Mouse (Mus musculus): ENCODE results near the gene Rras2. TPM values are rescaled to one million over a fixed set of nuclear protein-coding genes. Genes with fewer than 3 reads are reported as not detected.

The Rras2 gene
- polyA plus RNA-seq, 1 experiment from 2014 or later = 46.8 TPM

- no peak for ATAC-seq (replicated peaks; ENCODE audit: extremely low read depth, insufficient read depth, low FRiP score)
- WGBS = 72% methylated on average over 4 of the region's 4 CpGs
- no peaks in the 10 kb centered on the region for H3K9me3 ChIP-seq (replicated peaks; ENCODE audit: control insufficient read depth, low read length)
- no peak overlapping the region for H3K27ac ChIP-seq (ENCODE audit: low read length)
- no peaks in the 10 kb centered on the region for H3K36me3 ChIP-seq (ENCODE audit: control insufficient read depth, insufficient read depth)
- no peaks in the 10 kb centered on the region for H3K27me3 ChIP-seq (ENCODE audit: control insufficient read depth, insufficient read depth, low read length)
- H3K4me3 ChIP-seq (ENCODE audit: low read length) = no peak overlapping the region
- no peak overlapping the region for H3K4me2 ChIP-seq (ENCODE audit: low read depth, low read length)
- peaks cover 48% of the 10 kb centered on the region for H3K4me1 ChIP-seq (ENCODE audit: control insufficient read depth, insufficient read depth, low read length)
- no peak overlapping the region for H3K9ac ChIP-seq (ENCODE audit: low read length)
These were observed 15.0 kb downstream of the Rras2 start for GRCm38 (mm10) chr7:114102609-114103008.

DNA sequence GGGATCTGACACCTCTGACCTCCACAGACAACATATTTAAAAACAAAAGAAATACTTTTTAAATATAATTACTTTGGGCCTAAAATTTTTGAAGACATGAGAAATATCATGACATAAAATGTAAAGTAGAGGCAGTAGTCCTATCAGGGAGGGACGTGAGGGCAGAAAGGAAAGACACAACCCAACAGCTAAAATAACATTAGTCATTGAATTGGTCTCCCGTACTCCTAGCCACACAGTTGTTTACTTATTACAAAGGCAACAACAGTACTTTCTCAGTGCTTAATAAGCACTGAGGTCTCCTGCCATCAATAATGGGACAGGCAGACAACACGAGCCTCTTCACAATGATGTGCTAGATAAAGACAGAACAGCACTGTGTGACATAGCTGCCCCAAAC is 16.2 kb downstream of the Rras2 start:
- Histone ChIP-seq H3K27ac (ENCODE audit: low read length) (peak overlapping the region; percentile 48), H3K36me3 (ENCODE audit: control insufficient read depth, insufficient read depth) (no peaks in the 10 kb centered on the region), H3K9me3 (replicated peaks; ENCODE audit: control insufficient read depth, low read length) (no peaks in the 10 kb centered on the region), H3K4me2 (ENCODE audit: low read depth, low read length) (no peak overlapping the region), H3K4me1 (ENCODE audit: control insufficient read depth, insufficient read depth, low read length) (peaks cover 47% of the 10 kb centered on the region), H3K9ac (ENCODE audit: low read length) (no peak overlapping the region), H3K27me3 (ENCODE audit: control insufficient read depth, insufficient read depth, low read length) (no peaks in the 10 kb centered on the region), H3K4me3 (ENCODE audit: low read length) (no peak overlapping the region)
- 34% methylated on average over 3 of the region's 3 CpGs for WGBS
- no peak for ATAC-seq (replicated peaks; ENCODE audit: extremely low read depth, insufficient read depth, low FRiP score)

- H3K27me3 ChIP-seq (ENCODE audit: control insufficient read depth, insufficient read depth, low read length) = no peaks in the 10 kb centered on the region
- H3K4me2 ChIP-seq (ENCODE audit: low read depth, low read length) = no peak overlapping the region
- peaks cover 54% of the 10 kb centered on the region for H3K4me1 ChIP-seq (ENCODE audit: control insufficient read depth, insufficient read depth, low read length)
- no peak overlapping the region for H3K27ac ChIP-seq (ENCODE audit: low read length)
- no peaks in the 10 kb centered on the region for H3K9me3 ChIP-seq (replicated peaks; ENCODE audit: control insufficient read depth, low read length)
- WGBS = 68% methylated on average over 8 of the region's 8 CpGs
- H3K36me3 ChIP-seq (ENCODE audit: control insufficient read depth, insufficient read depth) = no peaks in the 10 kb centered on the region
- no peak overlapping the region for H3K9ac ChIP-seq (ENCODE audit: low read length)
- no peak for ATAC-seq (replicated peaks; ENCODE audit: extremely low read depth, insufficient read depth, low FRiP score)
- H3K4me3 ChIP-seq (ENCODE audit: low read length) = no peak overlapping the region
These were observed 23.9 kb downstream of the Rras2 start for GRCm38 (mm10) chr7:114093548-114094174.

- H3K27me3 ChIP-seq (ENCODE audit: control insufficient read depth, insufficient read depth, low read length) = no peaks in the 10 kb centered on the region
- H3K4me1 ChIP-seq (ENCODE audit: control insufficient read depth, insufficient read depth, low read length) = peaks cover 73% of the 10 kb centered on the region
- no peaks in the 10 kb centered on the region for H3K9me3 ChIP-seq (replicated peaks; ENCODE audit: control insufficient read depth, low read length)
- no peak overlapping the region for H3K4me3 ChIP-seq (ENCODE audit: low read length)
- H3K36me3 ChIP-seq (ENCODE audit: control insufficient read depth, insufficient read depth) = no peaks in the 10 kb centered on the region
- WGBS = 67% methylated on average over 10 of the region's 10 CpGs
- ATAC-seq (replicated peaks; ENCODE audit: extremely low read depth, insufficient read depth, low FRiP score) = no peak
- no peak overlapping the region for H3K27ac ChIP-seq (ENCODE audit: low read length)
- H3K9ac ChIP-seq (ENCODE audit: low read length) = no peak overlapping the region
- no peak overlapping the region for H3K4me2 ChIP-seq (ENCODE audit: low read depth, low read length)
These were observed 26.6 kb downstream of the Rras2 start for GRCm38 (mm10) chr7:114090892-114091545.

- Histone ChIP-seq H3K4me2 (ENCODE audit: low read depth, low read length) (no peak overlapping the region), H3K4me1 (ENCODE audit: control insufficient read depth, insufficient read depth, low read length) (peaks cover 66% of the 10 kb centered on the region), H3K27me3 (ENCODE audit: control insufficient read depth, insufficient read depth, low read length) (no peaks in the 10 kb centered on the region), H3K36me3 (ENCODE audit: control insufficient read depth, insufficient read depth) (no peaks in the 10 kb centered on the region), H3K27ac (ENCODE audit: low read length) (no peak overlapping the region), H3K9me3 (replicated peaks; ENCODE audit: control insufficient read depth, low read length) (no peaks in the 10 kb centered on the region), H3K9ac (ENCODE audit: low read length) (no peak overlapping the region), H3K4me3 (ENCODE audit: low read length) (no peak overlapping the region)
- WGBS = 76% methylated on average over 3 of the region's 3 CpGs
- no peak for ATAC-seq (replicated peaks; ENCODE audit: extremely low read depth, insufficient read depth, low FRiP score)
These were observed 27.4 kb downstream of the Rras2 start for GRCm38 (mm10) chr7:114090231-114090630.

- Histone ChIP-seq H3K27ac (ENCODE audit: low read length) (no peak overlapping the region), H3K4me3 (ENCODE audit: low read length) (no peak overlapping the region), H3K4me2 (ENCODE audit: low read depth, low read length) (no peak overlapping the region), H3K9me3 (replicated peaks; ENCODE audit: control insufficient read depth, low read length) (no peaks in the 10 kb centered on the region), H3K9ac (ENCODE audit: low read length) (no peak overlapping the region), H3K4me1 (ENCODE audit: control insufficient read depth, insufficient read depth, low read length) (peaks cover 57% of the 10 kb centered on the region), H3K27me3 (ENCODE audit: control insufficient read depth, insufficient read depth, low read length) (no peaks in the 10 kb centered on the region), H3K36me3 (ENCODE audit: control insufficient read depth, insufficient read depth) (no peaks in the 10 kb centered on the region)
- ATAC-seq (replicated peaks; ENCODE audit: extremely low read depth, insufficient read depth, low FRiP score) = no peak
- WGBS = 38% methylated on average over 5 of the region's 5 CpGs
These were observed 28.7 kb downstream of the Rras2 start for GRCm38 (mm10) chr7:114088918-114089317.

DNA sequence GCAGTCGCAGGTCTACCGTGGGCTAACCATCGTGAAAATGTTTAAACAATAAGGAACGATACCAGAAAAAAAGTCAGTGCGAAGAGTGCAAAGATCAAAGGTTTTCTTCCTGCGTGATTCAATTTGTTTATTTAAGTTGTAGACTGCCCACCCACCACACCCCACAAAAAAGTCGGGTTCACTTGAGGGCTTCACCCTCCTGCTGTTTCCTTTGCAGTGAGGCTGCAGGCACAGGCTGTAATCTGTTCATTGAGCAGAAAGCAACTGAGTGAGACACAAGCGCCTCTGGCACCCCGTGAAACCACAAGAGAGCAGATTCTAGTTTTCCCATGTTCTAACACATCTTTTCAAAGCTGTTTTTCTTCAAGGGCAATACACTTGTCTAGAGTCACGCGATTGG is 29.6 kb downstream of the Rras2 start:
- no peak overlapping the region for H3K4me2 ChIP-seq (ENCODE audit: low read depth, low read length)
- no peak; the same call in 1 of the 2 replicates for ATAC-seq (replicated peaks; ENCODE audit: extremely low read depth, insufficient read depth, low FRiP score)
- H3K27me3 ChIP-seq (ENCODE audit: control insufficient read depth, insufficient read depth, low read length) = no peaks in the 10 kb centered on the region
- WGBS = 40% methylated on average over 11 of the region's 11 CpGs
- no peak overlapping the region for H3K27ac ChIP-seq (ENCODE audit: low read length)
- no peak overlapping the region for H3K9ac ChIP-seq (ENCODE audit: low read length)
- no peak overlapping the region for H3K4me3 ChIP-seq (ENCODE audit: low read length)
- H3K36me3 ChIP-seq (ENCODE audit: control insufficient read depth, insufficient read depth) = no peaks in the 10 kb centered on the region
- no peaks in the 10 kb centered on the region for H3K9me3 ChIP-seq (replicated peaks; ENCODE audit: control insufficient read depth, low read length)
- peaks cover 52% of the 10 kb centered on the region for H3K4me1 ChIP-seq (ENCODE audit: control insufficient read depth, insufficient read depth, low read length)

DNA sequence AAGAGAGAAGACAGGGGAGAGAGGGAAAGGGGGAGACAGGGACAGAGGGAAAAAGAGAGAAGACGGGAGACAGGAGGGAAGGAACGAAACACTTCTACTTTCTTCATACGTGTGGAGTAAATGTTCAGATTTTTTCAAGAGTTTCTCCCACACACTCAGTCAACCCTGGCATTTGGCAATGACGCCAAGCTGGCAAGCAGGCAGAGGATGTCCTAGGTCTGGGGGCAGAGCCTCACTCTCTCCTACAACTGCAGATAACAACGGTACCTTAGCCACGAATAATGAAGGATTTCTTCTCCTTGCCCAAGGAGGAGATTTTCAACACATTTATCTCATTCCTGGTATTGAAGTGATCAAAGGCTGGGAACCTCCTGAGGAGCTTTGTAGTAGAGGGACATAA is 30.2 kb downstream of the Rras2 start:
- peaks cover 53% of the 10 kb centered on the region for H3K4me1 ChIP-seq (ENCODE audit: control insufficient read depth, insufficient read depth, low read length)

DNA sequence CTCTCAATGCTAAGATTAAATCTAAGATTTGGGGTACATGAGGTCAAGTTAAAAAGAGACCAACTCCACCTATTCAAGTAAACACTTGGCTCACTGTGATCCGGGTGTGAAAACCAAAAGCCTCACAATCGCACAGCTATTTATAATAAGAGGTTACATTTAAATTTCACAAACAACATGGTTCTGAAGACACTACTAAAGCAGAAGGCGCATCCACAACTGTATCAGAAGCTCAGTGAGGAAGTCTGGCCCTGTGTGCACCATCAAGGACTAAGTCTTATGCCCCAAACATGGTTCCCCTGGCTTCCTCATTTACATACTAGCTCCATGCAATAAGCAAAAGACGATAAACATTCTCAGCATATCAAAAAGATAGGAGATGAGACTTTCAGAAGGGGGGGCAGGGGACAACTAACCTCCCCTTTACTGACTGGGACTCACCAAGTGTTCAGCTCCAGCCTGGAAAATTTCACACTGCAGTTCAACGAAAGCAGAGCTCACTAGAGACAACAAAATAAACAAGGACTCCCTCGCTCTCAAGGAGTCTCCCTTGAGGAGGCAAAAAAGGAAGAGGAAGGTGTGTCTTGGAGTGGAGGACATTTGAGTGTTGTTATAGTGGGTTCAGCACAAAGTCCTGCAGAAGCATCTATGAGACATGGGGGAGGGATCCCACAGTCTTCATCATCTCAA is 31.4 kb downstream of the Rras2 start:
- Histone ChIP-seq H3K36me3 (ENCODE audit: control insufficient read depth, insufficient read depth) (no peaks in the 10 kb centered on the region), H3K4me3 (ENCODE audit: low read length) (no peak overlapping the region), H3K4me1 (ENCODE audit: control insufficient read depth, insufficient read depth, low read length) (peaks cover 49% of the 10 kb centered on the region), H3K9me3 (replicated peaks; ENCODE audit: control insufficient read depth, low read length) (no peaks in the 10 kb centered on the region), H3K9ac (ENCODE audit: low read length) (no peak overlapping the region), H3K4me2 (ENCODE audit: low read depth, low read length) (no peak overlapping the region), H3K27me3 (ENCODE audit: control insufficient read depth, insufficient read depth, low read length) (no peaks in the 10 kb centered on the region), H3K27ac (ENCODE audit: low read length) (no peak overlapping the region)
- no peak for ATAC-seq (replicated peaks; ENCODE audit: extremely low read depth, insufficient read depth, low FRiP score)
- WGBS = 61% methylated on average over 6 of the region's 6 CpGs

More for the DNA sequence above, 30.2 kb downstream of the Rras2 start:
- H3K27me3 ChIP-seq (ENCODE audit: control insufficient read depth, insufficient read depth, low read length) = no peaks in the 10 kb centered on the region
- 35% methylated on average over 6 of the region's 6 CpGs for WGBS
- no peaks in the 10 kb centered on the region for H3K9me3 ChIP-seq (replicated peaks; ENCODE audit: control insufficient read depth, low read length)
- no peak overlapping the region for H3K4me2 ChIP-seq (ENCODE audit: low read depth, low read length)
- no peak overlapping the region for H3K9ac ChIP-seq (ENCODE audit: low read length)
- H3K27ac ChIP-seq (ENCODE audit: low read length) = no peak overlapping the region
- H3K36me3 ChIP-seq (ENCODE audit: control insufficient read depth, insufficient read depth) = no peaks in the 10 kb centered on the region
- no peak for ATAC-seq (replicated peaks; ENCODE audit: extremely low read depth, insufficient read depth, low FRiP score)
- H3K4me3 ChIP-seq (ENCODE audit: low read length) = no peak overlapping the region

Measured in heart, embryonic 16.5 days (tissue).